Mouse (Mus musculus) adrenal gland, adult 2 months (tissue): ENCODE measurements around the gene Ifrd2. TPM values are rescaled to one million over a fixed set of nuclear protein-coding genes. Genes with fewer than 3 reads are reported as not detected.
A peak's percentile ranks its signal among the peaks of the same experiment; 100 is the strongest.

Source experiments
- DNase-seq: peaks from one replicate; pipeline ENCODE4 v3.0.0; 2021
- polyA plus RNA-seq: library from polyadenylated mRNA; depleted of rRNA; stranded (reverse); fragments of >200 nt; gene quantifications from 2 replicates; pipeline ENCODE4 v1.2.3, GENCODE M21; 2012
- total RNA-seq, 2 experiments: library from RNA; stranded (reverse); gene quantifications; 2 replicates each; pipeline ENCODE4 v1.2.3; 2021

Ifrd2 gene
- total and polyA plus RNA-seq, 3 experiments = 36.0 to 80.0 (median 41.7) TPM

DNA sequence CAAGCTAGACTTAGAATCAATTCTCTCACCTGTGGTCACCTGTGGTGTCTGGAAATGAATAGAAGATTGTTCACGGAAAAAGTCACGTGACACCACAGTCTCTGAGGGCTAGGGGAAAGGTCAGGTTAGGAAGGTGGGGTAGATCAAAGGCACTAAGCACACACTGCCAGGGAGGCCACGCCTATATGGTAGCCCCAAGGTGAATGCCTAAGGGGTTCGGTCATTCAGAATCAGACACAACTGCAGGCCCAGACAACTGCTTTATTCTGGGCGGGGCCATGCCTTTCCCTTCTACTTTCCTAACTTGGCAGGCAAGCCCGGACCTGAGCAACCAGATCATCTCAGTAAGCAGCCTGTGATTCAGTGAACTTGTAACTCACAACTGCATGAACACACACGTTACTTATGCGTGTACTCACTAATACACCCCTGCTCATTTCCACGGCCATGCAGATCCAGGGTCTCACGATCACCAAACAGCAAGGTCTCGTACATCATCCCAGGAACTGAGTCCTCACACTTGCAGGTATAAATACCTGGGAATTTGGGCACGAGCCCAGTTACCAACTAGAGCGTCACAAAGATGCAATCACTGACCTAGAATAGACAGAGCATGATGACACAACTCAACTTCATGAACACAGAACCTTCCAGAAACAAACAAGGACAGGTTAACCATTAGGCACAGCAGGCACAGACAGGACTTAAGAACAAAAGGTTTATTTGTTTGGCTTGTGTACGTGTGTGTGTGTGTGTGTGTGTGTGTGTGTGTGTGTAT, 11.7 kb upstream of the Ifrd2 start:
- DNase-seq = no peak

DNA sequence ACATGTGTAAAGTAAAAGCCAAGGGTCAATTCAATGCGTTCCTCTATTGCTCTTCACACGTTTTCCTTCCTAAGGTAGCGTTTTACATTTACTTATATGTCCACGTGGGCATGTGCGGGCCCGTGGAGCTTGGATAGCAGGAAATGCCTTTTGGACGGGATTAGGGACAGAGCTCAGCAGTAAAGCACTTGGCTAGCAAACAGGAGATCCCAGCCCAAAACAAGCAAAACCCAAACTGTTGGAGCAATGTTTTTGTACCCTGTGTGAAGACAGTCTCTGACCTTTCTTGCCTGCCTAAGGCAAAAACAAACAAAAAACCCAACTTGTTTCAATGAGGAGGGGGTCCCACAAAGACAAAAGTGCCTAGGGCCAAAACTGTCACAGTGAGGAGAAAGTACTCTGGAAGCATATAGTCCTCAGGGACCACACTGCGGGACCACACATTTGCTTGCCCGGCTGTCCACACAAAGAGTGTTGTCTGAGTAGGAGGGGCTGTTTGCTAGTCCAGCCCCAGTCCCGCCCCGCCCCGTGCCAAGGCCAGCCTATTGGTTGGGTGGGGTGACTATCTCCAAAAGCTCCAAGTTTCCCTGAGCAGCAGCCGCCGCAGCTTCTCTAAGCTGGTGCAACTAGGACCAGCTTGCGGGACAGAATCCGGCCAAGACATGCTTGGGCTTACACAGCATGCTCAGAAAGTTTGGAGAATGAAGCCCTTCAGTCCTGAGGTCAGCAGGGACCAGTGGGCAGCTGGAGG, 10.9 kb upstream of the Ifrd2 start, which contains the start of gene Hyal1:
TSS of gene Hyal1 (plus strand) at position 571 of the 751 bp plus-strand sequence.
- DNase-seq = peak; percentile 92

DNA sequence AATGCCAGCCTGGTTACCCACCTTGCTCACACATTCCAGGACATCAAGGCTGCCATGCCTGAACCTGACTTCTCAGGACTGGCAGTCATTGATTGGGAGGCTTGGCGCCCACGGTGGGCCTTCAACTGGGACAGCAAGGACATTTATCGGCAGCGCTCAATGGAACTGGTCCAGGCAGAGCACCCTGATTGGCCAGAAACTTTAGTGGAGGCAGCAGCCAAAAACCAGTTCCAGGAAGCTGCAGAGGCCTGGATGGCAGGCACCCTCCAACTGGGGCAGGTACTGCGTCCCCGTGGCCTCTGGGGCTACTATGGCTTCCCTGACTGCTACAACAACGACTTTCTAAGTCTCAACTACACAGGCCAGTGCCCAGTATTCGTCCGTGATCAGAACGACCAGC, 9.6 kb upstream of the Ifrd2 start:
- DNase-seq = peak; percentile 54

DNA sequence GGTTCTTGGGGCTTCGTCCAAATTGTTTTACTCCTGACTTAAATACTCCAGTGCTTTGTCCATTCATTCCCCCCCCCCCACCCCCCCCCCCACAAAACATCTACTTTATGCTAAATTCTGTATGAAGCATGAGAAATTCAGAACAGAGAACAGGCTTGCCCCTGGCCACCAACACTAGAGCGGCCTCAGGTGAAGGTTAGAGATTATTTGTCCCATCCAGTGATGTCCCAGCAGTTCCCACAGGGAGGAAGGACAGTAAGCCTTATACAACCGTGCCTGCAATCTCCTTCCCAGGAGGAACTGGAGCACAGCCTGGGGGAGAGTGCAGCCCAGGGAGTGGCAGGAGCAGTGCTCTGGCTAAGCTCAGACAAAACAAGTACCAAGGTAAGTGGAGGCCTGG, 8.9 kb upstream of the Ifrd2 start, which contains the start of gene Naa80:
TSS of gene Naa80 (plus strand) at position 301 of the 400 bp plus-strand sequence.
- no peak for DNase-seq

DNA sequence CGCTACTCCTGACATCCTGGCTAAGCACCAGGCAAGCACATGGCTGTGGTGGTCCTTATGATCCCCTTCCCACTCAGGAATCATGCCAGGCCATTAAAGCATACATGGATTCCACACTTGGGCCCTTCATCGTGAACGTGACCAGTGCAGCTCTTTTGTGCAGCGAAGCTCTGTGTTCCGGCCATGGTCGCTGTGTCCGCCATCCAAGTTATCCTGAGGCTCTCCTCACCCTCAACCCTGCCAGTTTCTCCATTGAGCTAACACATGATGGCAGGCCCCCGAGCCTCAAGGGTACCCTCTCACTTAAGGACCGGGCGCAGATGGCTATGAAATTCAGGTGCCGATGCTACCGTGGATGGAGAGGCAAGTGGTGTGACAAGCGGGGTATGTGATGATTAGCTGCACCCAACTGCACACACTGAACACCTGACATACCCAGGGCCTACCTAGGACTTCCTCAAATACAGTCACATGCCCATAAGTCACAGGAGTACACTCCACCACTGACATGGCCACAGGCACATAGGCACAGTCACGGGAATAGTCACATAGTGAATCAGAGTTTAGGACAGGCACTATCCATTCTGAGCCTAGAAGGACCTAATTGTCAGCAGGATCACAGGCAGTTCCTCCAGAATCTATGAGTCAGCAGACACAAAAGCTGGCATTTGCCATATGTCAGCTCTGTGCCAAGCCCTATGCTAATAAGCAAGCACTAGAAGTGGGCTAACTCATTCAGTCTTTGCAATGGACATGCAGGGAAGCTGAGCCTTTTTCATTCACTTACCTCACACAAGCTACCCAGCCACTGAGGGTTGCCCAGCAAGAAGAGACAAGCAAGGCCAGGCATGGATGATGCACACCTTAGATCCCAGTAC, 8.2 kb upstream of the Ifrd2 start:
- peak; percentile 71 for DNase-seq

DNA sequence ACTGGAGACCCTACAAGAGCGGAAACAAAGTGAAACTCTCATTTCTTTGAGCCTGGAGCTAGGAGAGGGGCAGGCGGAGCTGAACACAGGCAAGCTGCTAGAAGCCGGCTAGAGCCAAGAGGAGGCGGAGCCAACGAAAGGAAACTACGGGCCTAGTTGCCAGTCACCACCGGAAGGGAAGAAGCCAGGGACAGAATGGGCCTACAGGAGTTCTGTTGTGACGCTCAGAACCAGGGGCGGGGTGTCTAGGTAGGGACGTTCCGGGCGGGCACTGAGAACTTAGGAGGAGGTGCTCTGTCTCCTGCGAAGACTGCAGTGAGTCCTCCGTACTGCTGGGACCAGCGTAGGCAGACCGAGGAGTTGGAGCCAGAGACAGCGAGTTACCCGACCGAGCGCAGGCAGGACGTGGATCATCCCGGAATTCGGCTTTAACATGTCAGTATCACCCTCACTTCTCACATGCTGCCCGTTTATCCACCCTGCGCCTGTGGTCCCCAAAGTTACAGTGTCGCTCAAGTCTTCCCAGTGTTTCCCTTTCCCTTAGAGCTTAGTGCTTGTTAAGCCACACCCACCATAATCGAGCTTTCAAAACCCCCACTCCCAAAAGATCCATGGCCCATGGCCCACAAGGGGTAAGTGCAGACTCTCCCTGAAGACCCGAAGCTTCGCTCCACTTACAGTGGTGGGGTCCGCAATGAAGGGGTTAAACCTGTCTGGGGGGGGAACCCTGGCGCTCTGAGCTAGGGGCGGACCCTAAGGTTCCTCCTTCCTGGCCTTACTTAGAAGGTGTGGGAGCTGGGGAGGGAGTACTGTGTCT, 6.7 kb upstream of the Ifrd2 start, which contains the start of gene Hyal3:
TSS of gene Hyal3 (plus strand) at position 318 of the 817 bp plus-strand sequence.
- DNase-seq = peak; percentile 94

DNA sequence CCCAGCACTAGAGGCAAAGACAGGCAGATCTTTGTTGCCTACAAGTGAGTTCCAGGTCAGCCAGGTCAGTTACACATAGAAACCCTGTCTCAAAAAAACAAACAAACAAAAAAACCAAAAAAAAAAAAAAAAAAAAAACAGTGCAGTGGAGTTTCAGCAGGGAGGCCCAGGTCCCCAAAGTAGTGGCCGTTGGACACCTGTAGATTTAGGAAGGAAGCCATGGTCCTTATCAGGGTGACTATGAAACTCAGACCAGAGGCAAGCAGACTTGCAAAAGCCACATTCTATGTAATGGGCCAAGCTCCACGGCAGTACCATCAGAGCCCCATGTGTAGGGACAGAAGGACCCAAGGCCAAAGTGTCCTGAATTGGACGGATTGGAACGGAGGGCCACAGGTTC, 5.9 kb upstream of the Ifrd2 start:
- DNase-seq = no peak

DNA sequence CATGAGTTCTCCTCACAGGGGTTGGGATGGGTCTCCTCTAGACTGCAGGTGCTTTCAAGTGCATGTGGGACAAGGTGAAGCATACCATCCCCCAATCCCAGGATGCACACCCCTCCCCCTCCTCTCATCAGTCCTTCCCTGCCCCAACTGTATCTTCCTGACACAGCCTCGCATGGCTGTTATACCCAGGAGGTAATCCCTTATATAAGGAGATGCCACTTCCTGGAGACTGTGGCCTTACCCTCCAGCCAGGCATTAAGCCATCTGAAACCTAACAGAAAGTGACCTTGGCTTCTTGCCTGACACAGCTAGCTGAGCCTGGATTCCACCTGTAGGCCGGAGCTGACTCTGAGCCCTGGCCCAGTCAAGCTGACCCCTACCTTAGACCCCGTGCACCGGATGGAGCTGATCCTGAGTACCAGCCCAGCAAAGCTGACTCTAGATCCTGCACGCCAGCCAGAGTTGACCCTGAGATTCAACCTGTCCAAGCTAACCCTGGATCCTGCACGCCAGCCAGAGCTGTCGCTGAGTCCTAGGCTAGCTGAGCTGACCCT, 4.9 kb upstream of the Ifrd2 start:
- no peak for DNase-seq

DNA sequence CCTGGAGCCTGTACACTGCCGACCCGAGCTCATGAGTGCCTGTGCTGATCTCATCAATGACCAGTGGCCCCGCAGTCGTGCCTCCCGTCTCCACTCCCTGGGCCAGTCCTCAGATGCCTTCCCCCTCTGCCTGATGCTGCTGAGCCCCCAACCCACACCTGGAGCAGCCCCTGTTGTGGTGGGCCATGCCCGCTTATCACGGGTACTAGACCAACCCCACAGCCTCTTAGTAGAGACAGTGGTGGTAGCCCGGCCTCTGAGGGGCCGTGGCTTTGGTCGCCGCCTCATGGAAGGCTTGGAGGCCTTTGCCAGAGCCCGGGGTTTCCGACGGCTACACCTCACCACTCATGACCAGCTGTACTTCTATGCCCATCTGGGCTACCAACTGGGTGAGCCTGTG, 4.3 kb upstream of the Ifrd2 start:
- no peak for DNase-seq

DNA sequence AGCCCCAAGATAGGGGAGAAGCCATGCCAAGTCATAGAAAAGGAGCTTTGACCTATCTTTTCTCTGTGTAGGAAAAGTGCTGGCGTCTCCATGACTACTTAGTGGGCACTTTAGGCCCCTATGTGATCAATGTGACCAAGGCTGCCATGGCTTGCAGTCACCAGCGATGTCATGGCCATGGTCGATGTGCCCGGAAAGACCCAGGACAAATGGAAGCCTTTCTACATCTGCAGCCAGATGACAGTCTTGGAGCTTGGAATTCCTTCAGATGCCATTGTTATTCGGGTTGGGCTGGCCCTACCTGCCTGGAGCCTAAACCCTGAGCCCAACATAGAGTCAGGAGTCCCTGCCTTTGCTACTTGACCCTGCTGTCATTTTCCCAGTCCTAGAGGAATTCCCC, 938 bp upstream of the Ifrd2 start:
- DNase-seq = no peak

DNA sequence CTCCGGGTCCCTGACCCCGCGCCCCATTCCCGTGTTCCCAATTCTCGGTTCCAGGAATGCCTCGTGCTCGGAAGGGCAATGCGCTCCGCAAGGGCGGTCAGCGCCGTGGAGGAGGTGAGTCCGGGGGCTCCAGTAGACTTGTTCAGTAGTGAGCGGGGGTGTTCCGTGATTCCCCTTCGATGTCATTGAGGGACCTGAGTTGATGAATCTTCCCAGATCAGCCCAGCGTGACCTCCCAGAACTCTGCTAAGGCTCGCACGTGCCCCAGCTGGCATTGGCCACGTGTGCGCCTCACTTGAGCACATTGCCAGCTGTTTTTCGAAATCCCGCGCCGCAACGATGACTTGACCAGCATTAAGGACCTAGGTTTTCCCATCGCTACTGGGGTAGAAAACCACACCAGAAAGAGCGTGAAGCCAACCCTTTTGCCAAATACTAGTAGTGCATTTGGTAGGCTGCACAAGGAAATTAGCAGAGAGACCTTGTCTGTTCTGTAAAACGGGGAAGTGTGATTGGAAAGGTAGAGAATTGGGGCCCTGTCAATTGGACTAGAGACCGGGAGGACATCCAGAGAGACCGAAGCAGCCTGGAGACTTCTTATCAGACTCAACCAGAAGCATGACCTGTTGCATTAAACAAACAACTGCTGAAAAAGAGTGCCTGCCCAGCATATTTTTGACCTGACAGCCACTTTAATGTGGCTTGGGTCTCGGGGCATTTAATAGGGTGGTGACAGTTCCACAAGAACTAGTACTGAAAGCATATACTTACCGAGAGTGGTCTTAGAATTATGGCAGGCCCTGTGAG, 594 bp downstream of the Ifrd2 start:
- peak; percentile 80 for DNase-seq

DNA sequence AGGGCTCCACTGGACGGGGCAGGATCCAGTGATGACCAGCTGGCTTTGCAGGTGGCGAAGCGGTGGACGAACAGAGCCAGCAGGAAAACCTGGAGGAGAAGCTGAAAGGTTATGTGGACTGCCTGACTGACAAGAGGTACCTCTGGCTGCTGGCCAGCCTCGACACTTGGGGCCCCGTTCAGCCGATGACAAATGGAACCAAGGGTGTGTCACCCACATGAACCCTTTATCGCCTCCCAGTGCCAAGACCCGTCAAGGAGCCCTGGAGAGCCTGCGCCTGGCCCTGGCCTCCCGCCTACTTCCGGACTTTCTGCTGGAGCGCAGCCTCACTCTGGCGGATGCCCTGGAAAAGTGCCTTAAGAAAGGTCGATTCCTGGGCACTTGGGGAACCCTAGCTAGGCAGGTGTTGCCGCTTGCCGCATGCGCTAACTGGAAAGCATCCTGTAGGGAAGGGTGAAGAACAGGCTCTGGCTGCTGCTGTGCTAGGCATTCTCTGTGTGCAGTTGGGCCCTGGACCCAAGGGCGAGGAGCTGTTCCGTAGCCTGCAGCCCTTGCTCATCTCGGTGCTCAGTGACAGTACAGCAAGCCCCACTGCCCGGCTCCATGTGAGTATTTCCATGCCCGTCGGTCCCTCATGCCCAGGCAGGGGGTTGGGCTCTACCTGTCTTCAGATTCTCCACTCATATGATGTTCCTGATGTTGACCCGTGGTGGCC, 2.8 kb downstream of the Ifrd2 start:
- no peak for DNase-seq

DNA sequence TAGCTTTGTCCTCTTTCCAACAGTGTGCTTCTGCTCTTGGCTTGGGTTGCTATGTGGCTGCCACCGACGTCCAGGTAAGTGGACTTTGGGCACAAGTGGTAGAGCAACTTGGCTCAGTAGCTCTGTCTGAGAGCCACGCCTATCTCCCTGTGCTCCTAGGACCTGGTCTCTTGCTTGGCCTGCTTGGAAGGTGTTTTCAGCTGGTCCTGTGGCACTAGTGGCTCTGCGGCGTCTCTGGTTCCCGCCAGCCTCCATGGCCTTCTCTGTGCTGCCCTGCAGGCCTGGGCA, 3.3 kb downstream of the Ifrd2 start:
- DNase-seq = no peak

DNA sequence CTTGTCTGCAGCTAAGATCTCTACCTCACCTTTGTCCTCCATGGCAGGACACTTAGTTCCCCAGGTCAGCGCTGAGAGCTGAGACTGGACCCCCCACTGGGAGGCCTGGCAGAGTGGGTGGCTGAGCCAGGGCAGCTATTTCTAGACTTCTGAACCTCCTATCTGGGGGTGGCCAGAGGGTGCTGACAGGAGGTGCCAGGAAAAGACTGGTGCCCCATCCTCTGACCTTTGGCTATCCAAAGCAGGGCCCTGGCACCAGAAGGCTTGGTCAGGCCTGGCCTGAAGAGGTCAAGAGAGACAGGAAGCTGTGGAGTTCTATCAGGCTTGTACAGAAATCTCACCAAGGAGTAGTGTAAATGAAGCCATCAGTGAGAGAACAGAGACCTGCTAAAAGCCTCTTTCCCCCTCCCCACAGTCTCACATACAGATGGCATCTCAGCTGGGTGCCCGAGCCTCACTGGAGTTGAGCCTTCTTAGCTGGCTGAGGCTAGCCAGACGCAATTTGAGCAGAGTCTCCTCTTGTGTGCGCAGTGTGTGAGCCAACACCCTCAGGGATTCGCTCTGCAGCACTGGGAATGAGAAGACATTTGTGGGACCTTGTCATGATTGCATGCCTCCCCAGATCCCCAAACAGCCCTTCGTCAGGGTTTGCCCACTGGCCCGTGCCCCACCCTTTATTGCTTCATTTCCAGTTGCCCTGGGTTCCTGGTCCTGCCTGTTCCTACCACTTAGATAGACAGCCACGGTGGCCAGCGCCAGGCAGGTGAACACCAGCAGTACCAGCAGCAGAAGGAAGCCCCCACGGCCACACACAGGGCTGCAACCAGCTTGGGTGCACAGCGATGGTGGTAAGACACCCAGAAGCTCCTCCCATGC, 5.9 kb downstream of the Ifrd2 start:
- DNase-seq = no peak

DNA sequence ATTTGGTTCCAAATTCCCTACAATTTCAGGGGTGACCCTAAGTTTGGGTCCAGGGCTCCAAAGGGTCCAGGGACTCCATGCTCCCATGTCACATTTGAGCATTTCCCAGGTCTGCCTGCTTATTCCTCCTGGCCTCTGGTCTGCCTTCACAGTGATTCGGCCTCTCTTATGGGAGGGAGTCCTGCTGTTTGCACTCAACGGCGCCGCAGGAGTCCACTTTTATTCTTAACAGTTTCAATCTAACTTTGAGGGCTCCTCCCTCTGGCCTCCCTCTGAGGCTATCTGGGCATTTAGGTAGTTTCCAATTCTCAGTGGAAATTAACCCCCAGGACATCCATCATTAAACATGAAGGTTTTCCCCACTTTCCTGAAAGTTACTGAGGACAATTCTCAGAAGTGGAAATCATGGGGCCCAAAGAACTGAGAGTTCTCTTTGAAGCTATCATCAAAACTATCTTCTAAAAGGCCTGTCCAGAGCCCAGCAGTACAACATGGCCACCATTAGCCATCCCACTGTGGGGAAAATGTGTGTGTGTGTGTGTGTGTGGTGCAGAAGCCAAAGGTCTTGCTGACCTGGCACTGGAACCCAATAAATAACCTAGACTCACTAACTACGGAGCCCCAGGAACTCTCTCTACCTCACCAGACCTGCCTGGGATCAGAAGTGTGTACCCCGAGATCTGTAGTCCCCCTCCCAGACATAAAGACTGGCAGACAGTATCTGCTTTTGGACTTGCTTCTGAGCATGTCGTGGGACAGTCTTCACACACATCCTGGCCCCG, 7.0 kb downstream of the Ifrd2 start:
- no peak for DNase-seq

DNA sequence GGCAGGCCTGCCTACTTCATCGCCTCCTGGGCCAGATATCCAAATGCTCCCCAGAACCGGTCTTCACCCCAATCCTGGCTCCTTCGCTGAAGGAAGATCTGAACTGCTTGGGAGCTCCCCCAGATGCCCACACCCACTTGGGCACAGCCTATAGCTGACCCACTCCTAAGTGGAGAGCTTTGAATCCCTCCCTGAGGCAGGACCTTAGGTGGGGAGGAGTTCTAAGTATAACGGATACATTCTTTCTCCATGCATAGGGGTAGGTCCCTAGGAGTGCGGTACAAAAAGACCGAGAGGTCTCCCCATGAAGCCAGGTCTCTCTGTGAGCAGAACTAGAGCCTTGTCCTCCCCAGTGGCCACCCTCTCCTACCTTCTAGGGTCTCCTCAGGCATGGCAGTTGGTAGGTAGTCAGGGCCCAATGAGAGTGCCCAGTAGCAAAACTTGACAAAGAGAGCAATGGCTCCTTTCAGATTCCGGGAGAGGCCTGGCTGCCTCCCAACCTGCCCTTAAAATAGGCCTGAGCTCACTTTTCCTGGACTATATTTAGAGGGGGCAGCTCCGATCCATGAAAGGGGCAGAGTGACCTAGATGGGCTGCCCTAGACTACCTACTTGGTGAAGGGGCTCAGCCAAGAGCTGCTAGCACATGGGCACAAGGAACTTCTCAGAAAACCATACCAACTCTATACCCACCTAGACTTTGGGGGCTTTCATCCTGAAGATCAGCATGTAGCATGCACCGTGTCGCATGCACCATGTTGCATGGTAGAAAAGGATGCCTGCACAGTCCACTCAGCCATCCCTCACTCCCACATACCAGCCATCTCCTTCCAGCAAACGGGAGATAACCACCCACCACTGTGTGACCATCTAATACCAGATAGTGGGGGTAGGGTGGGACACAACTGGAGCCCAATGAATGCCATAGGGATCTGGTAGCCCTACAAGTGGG, 9.5 kb downstream of the Ifrd2 start:
- no peak for DNase-seq

DNA sequence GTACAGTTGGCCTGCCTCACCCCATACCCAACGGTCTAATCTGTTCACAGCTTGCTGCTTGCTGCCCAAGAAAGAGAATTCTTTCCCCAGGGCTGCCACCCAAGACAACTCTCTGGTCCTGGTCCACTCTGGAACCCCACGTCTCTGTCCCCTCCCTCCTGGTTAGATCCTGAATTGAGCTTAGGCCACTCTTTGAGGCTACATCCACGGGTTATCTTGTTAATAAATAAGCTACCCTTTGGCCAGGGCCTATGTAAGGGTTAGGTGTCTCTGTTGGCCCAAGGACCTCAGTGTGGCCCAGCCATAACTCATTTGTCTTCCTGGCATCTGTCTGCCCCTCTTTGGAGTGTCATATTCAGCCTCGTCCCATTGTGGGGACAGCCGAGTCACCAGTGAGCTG, 10.9 kb downstream of the Ifrd2 start:
- DNase-seq = no peak
